Mouse (Mus musculus) liver, embryonic 11.5 days (tissue): ENCODE data around the gene Atp6v0a1. TPM values are rescaled to one million over a fixed set of nuclear protein-coding genes. Genes with fewer than 3 reads are reported as not detected.

Experiments used
- ATAC-seq: fragments of 200-750 bp; cut with Nextera tagmentation; replicated peaks from 2 replicates; pipeline ENCODE4 v1.8.0; 2017; ENCODE audit warnings: moderate number of reproducible peaks, mild to moderate bottlenecking, moderate TSS enrichment, moderate library complexity; ENCODE audit not compliant: low FRiP score
- DNase-seq: peaks from one replicate; pipeline ENCODE4 v3.0.0-alpha.2; 2017; ENCODE audit warnings: low spot score
- H3K27ac ChIP-seq: fragments of 300-500 bp; sonication (generic); 2 replicates; pipeline ENCODE4 v1.5.1; 2014; ENCODE audit warnings: mild to moderate bottlenecking, low read depth, low read length, control low read depth
- H3K27me3 ChIP-seq: fragments of 300-500 bp; sonication (generic); replicated peaks from 2 replicates; pipeline ENCODE4 v1.6.1; 2014; ENCODE audit warnings: low read length, mixed read lengths; ENCODE audit not compliant: control insufficient read depth, insufficient read depth
- H3K36me3 ChIP-seq: fragments of 300-500 bp; sonication (generic); 2 replicates; pipeline ENCODE4 v1.6.1; 2014; ENCODE audit warnings: mild to moderate bottlenecking, low read length, moderate library complexity, mixed read lengths; ENCODE audit not compliant: control insufficient read depth, insufficient read depth
- H3K4me1 ChIP-seq: fragments of 300-500 bp; sonication (generic); replicated peaks from 2 replicates; pipeline ENCODE4 v1.6.1; 2014; ENCODE audit warnings: low read length, mixed read lengths; ENCODE audit not compliant: control insufficient read depth, insufficient read depth
- H3K4me2 ChIP-seq: fragments of 300-500 bp; sonication (generic); 2 replicates; pipeline ENCODE4 v1.6.1; 2014; ENCODE audit warnings: mild to moderate bottlenecking, control low read depth, moderate library complexity
- H3K4me3 ChIP-seq: fragments of 300-500 bp; sonication (generic); 2 replicates; pipeline ENCODE4 v1.5.1; 2014; ENCODE audit warnings: low read depth, low read length, control low read depth
- H3K9ac ChIP-seq: fragments of 300-500 bp; sonication (generic); 2 replicates; pipeline ENCODE4 v1.6.1; 2014; ENCODE audit warnings: low read depth, low read length, control low read depth
- H3K9me3 ChIP-seq: fragments of 300-500 bp; sonication (generic); 2 replicates; pipeline ENCODE4 v1.6.1; 2016; ENCODE audit warnings: low read length, inconsistent platforms, mixed read lengths; ENCODE audit not compliant: control insufficient read depth
- WGBS: fragments of 180-500 bp; shearing (Covaris S2); extraction: QIAGEN DNeasy Blood & Tissue Kit; methylation state at CpG from one replicate; pipeline ENCODE4 v1.1.7; 2014; 5-methylcytosine and 5-hydroxymethylcytosine counted together
- polyA plus RNA-seq: library from polyadenylated mRNA; unstranded; fragments of >200 nt; fragmentation: Nextera tagmentation; extraction: Ambion mirVana; gene quantifications from 2 replicates; pipeline ENCODE4 v1.2.1, GENCODE M21; 2014

The Atp6v0a1 gene
- polyA plus RNA-seq, 1 experiment from 2014 or later = 60.0 TPM

DNA sequence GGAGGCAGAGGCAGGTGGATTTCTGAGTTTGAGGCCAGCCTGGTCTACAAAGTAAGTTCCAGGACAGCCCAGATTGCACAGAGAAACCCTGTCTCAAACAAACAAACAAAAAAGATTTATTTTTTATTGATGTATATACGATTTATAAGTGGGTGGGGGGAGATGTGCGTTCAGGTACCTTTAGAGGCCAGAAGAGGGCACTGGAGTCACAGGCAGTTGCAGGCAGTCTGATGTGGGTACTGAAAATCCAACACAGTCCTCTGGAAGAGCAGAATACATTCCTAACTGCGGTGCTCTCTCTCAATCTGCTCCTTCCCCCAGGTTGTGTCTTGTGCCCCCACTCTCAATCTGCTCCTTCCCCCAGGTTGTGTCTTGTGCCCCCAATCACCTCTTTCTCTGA lies 23.6 kb upstream of the Atp6v0a1 start:
- Histone ChIP-seq H3K9ac (no peak overlapping the region), H3K9me3 (no peaks in the 10 kb centered on the region), H3K27me3 (peaks cover 3% of the 10 kb centered on the region), H3K36me3 (no peaks in the 10 kb centered on the region), H3K4me1 (no peaks in the 10 kb centered on the region), H3K4me2 (no peak overlapping the region), H3K4me3 (no peak overlapping the region), H3K27ac (no peak overlapping the region)
- 52% methylated on average over 3 of the region's 3 CpGs for WGBS
- ATAC-seq = no peak
- no peak for DNase-seq

- Histone ChIP-seq H3K27ac (no peak overlapping the region), H3K4me3 (no peak overlapping the region), H3K9ac (no peak overlapping the region), H3K9me3 (no peaks in the 10 kb centered on the region), H3K4me1 (no peaks in the 10 kb centered on the region), H3K27me3 (no peaks in the 10 kb centered on the region), H3K4me2 (no peak overlapping the region), H3K36me3 (no peaks in the 10 kb centered on the region)
- ATAC-seq (no peak), DNase-seq (no peak)
- 70% methylated on average over 3 of the region's 3 CpGs for WGBS
Measured at GRCm38 (mm10) chr11:100988674-100989073, 20.6 kb upstream of the Atp6v0a1 start.

GRCm38 (mm10) chr11:100989666-100990065 lies 19.6 kb upstream of the Atp6v0a1 start:
- DNase-seq (no peak), ATAC-seq (no peak)
- no peaks in the 10 kb centered on the region for H3K36me3 ChIP-seq
- no peaks in the 10 kb centered on the region for H3K9me3 ChIP-seq
- H3K4me3 ChIP-seq = no peak overlapping the region
- H3K27me3 ChIP-seq = no peaks in the 10 kb centered on the region
- no peaks in the 10 kb centered on the region for H3K4me1 ChIP-seq
- H3K9ac ChIP-seq = no peak overlapping the region
- H3K4me2 ChIP-seq = no peak overlapping the region
- WGBS = 63% methylated on average over 2 of the region's 2 CpGs
- no peak overlapping the region for H3K27ac ChIP-seq

- no peak for ATAC-seq
- DNase-seq = no peak
- Histone ChIP-seq H3K27ac (no peak overlapping the region), H3K36me3 (no peaks in the 10 kb centered on the region), H3K27me3 (no peaks in the 10 kb centered on the region), H3K9me3 (no peaks in the 10 kb centered on the region), H3K9ac (no peak overlapping the region), H3K4me2 (no peak overlapping the region), H3K4me1 (no peaks in the 10 kb centered on the region), H3K4me3 (no peak overlapping the region)
- WGBS = 22% methylated on average over 6 of the region's 6 CpGs
Measured at GRCm38 (mm10) chr11:100991027-100991534, 18.2 kb upstream of the Atp6v0a1 start.

- WGBS = 83% methylated on average over 2 of the region's 2 CpGs
Measured at GRCm38 (mm10) chr11:100993437-100993836, 15.8 kb upstream of the Atp6v0a1 start.

GRCm38 (mm10) chr11:100994233-100994632 lies 15.0 kb upstream of the Atp6v0a1 start:
- 35% methylated on average over 9 of the region's 9 CpGs for WGBS
- DNase-seq = no peak
- no peaks in the 10 kb centered on the region for H3K4me1 ChIP-seq
- H3K4me3 ChIP-seq = no peak overlapping the region
- no peaks in the 10 kb centered on the region for H3K9me3 ChIP-seq
- peak overlapping the region; percentile 25 for H3K4me2 ChIP-seq
- no peak overlapping the region for H3K27ac ChIP-seq
- H3K36me3 ChIP-seq = no peaks in the 10 kb centered on the region
- no peak for ATAC-seq
- H3K27me3 ChIP-seq = no peaks in the 10 kb centered on the region
- H3K9ac ChIP-seq = no peak overlapping the region

More at GRCm38 (mm10) chr11:100993437-100993836, 15.8 kb upstream of the Atp6v0a1 start:
- no peaks in the 10 kb centered on the region for H3K36me3 ChIP-seq
- H3K27ac ChIP-seq = no peak overlapping the region
- H3K4me1 ChIP-seq = no peaks in the 10 kb centered on the region
- no peak overlapping the region for H3K4me3 ChIP-seq
- H3K9ac ChIP-seq = no peak overlapping the region
- H3K4me2 ChIP-seq = no peak overlapping the region
- DNase-seq (no peak), ATAC-seq (no peak)
- H3K9me3 ChIP-seq = no peaks in the 10 kb centered on the region
- no peaks in the 10 kb centered on the region for H3K27me3 ChIP-seq

DNA sequence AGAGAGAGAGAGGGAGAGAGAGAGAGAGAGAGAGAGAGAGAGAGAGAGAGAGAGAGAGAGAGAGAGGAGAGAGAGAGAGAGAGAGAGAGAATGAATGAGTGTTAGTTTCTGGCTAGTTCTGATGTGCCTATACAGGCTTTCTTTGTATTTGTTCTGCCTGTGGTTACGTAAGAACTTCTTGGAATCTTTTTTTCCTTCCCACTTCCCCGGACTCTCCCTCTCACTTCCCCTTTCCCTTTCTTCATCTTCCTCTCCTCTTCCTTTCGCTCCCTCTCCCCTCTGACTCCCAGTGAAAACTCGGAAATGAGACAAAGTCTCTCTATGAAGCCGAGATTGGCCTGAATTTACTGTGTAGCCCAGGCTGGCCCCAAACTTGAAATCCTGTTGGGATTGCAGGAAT lies 14.6 kb upstream of the Atp6v0a1 start:
- Histone ChIP-seq H3K9me3 (no peaks in the 10 kb centered on the region), H3K27ac (no peak overlapping the region), H3K4me1 (no peaks in the 10 kb centered on the region), H3K4me2 (no peak overlapping the region), H3K36me3 (no peaks in the 10 kb centered on the region), H3K9ac (no peak overlapping the region), H3K27me3 (no peaks in the 10 kb centered on the region), H3K4me3 (no peak overlapping the region)
- 53% methylated on average over 5 of the region's 5 CpGs for WGBS
- no peak for DNase-seq
- ATAC-seq = no peak

GRCm38 (mm10) chr11:100996501-100996900 lies 12.8 kb upstream of the Atp6v0a1 start:
- H3K4me1 ChIP-seq = no peaks in the 10 kb centered on the region
- no peak overlapping the region for H3K4me2 ChIP-seq
- ATAC-seq (no peak), DNase-seq (no peak)
- no peak overlapping the region for H3K9ac ChIP-seq
- no peak overlapping the region for H3K4me3 ChIP-seq
- no peaks in the 10 kb centered on the region for H3K9me3 ChIP-seq
- H3K27ac ChIP-seq = no peak overlapping the region
- 82% methylated on average over 4 of the region's 4 CpGs for WGBS
- no peaks in the 10 kb centered on the region for H3K36me3 ChIP-seq
- H3K27me3 ChIP-seq = no peaks in the 10 kb centered on the region

GRCm38 (mm10) chr11:100998836-100999235 lies 10.4 kb upstream of the Atp6v0a1 start:
- DNase-seq (no peak), ATAC-seq (no peak)
- H3K4me2 ChIP-seq = no peak overlapping the region
- no peaks in the 10 kb centered on the region for H3K36me3 ChIP-seq
- H3K27ac ChIP-seq = no peak overlapping the region
- no peaks in the 10 kb centered on the region for H3K27me3 ChIP-seq
- no peaks in the 10 kb centered on the region for H3K4me1 ChIP-seq
- H3K9me3 ChIP-seq = no peaks in the 10 kb centered on the region
- H3K4me3 ChIP-seq = no peak overlapping the region
- 87% methylated on average over 2 of the region's 2 CpGs for WGBS
- no peak overlapping the region for H3K9ac ChIP-seq
